Mouse (Mus musculus) olfactory bulb, adult 2 months (tissue): ENCODE results near the gene Tex48. TPM values are rescaled to one million over a fixed set of nuclear protein-coding genes. Genes with fewer than 3 reads are reported as not detected.

ENCODE experiments used
- H3K27ac ChIP-seq: fragments of 200-500 bp; 2 replicates; pipeline ENCODE4 v1.5.1; 2012; ENCODE audit warnings: low read depth, low read length; ENCODE audit not compliant: insufficient read depth
- H3K4me1 ChIP-seq: fragments of 200-500 bp; 2 replicates; pipeline ENCODE4 v1.6.1; 2012; ENCODE audit warnings: low read length; ENCODE audit not compliant: control insufficient read depth, insufficient read depth
- H3K4me3 ChIP-seq: fragments of 200-500 bp; 2 replicates; pipeline ENCODE4 v1.5.1; 2012; ENCODE audit warnings: mild to moderate bottlenecking, low read depth, low read length, moderate library complexity; ENCODE audit not compliant: insufficient read depth
- CTCF ChIP-seq: fragments of 200-500 bp; IDR thresholded peaks from 2 replicates; pipeline ENCODE4 v1.5.1; 2012; ENCODE audit warnings: low read depth, mild to moderate bottlenecking, low read length, moderate library complexity; ENCODE audit not compliant: insufficient read depth
- POLR2A ChIP-seq: fragments of 200-500 bp; IDR thresholded peaks from 2 replicates; pipeline ENCODE4 v1.6.1; 2012; ENCODE audit warnings: mild to moderate bottlenecking, low read depth, low read length, moderate library complexity; ENCODE audit not compliant: insufficient read depth
- WGBS: fragments of 180-500 bp; shearing (Covaris S2); methylation state at CpG from one replicate; pipeline ENCODE4 v1.1.7; 2018; 5-methylcytosine and 5-hydroxymethylcytosine counted together
- polyA plus RNA-seq: library from polyadenylated mRNA; stranded (reverse); fragments of >200 nt; gene quantifications from 2 replicates; pipeline ENCODE4 v1.2.4, GENCODE M21; 2012; ENCODE audit warnings: low replicate concordance; ENCODE audit not compliant: missing spikeins, insufficient read depth, insufficient read length

Gene Tex48
- polyA plus RNA-seq, result not detected in 2 replicates

DNA sequence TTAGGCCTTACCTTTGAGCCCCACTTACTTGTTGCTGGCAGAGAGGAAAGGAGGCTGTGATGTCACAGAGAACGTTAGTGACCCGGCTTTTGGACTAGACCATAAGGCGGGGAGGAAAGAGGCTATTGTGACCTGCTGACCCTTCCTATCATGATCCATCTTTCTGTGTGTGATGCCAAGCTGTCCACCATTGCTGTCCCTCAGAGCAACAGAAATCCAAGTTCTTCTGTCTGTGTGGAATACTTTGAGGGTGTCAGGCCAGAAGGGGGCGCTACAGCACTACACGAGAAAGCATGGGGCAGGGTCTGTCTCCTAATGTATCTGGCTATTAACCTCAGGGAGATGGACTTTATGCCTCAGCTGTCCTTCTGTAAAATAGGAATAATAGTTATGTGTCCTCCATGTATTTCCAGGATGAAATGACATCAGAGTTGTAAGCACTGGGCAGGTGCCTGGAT is at the start of gene Tex48:
Gene Tex48, minus strand, starts transcription at position 51 of the 458 bp plus-strand sequence.
- TF ChIP-seq CTCF (no peak), POLR2A (no peak)
- H3K4me3 ChIP-seq, result no peak within 1 kb of the TSS
- H3K27ac ChIP-seq, result no peak within 1 kb of the TSS
- 59% methylated on average over 5 of the region's 5 CpGs for WGBS
- H3K4me1 ChIP-seq, result no peaks in the 10 kb centered on the region

GRCm38 (mm10) chr4:63668255-63668654 is 46.0 kb upstream of the Tex48 start:
- 29% methylated on average over 4 of the region's 4 CpGs for WGBS
- TF ChIP-seq CTCF (no peak), POLR2A (no peak)
- H3K4me1 ChIP-seq, result no peaks in the 10 kb centered on the region
- H3K4me3 ChIP-seq, result no peak overlapping the region
- no peak overlapping the region for H3K27ac ChIP-seq

- 65% methylated on average over 7 of the region's 7 CpGs for WGBS
Measured at GRCm38 (mm10) chr4:63665738-63666137, 43.5 kb upstream of the Tex48 start.

DNA sequence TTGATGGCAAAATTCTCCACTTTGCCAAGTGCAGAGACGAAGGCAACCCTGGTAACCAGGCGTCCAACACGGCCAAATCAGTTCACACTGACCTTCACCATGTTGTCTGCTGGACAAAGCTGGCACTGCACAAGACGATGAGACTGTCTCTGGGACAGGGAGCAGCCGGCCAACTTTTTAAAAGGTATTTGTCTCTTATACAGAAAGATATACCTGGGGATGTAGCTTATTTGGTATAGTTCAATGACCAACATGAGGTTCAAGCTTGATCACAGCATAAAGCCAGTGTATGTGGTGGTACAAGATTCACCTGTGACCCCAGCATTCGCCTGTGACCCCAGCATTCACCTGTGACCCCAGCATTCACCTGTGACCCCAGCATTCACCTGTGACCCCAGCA is 41.1 kb upstream of the Tex48 start, which contains the start of gene Gm11214:
Gene Gm11214, minus strand, starts transcription at position 101 of the 400 bp plus-strand sequence.
- no peak within 1 kb of the TSS for H3K27ac ChIP-seq
- H3K4me3 ChIP-seq, result no peak within 1 kb of the TSS
- TF ChIP-seq POLR2A (no peak), CTCF (no peak)
- no peaks in the 10 kb centered on the region for H3K4me1 ChIP-seq
- 95% methylated on average over 6 of the region's 6 CpGs for WGBS

More at GRCm38 (mm10) chr4:63665738-63666137, 43.5 kb upstream of the Tex48 start:
- H3K4me1 ChIP-seq, result no peaks in the 10 kb centered on the region
- no peak overlapping the region for H3K4me3 ChIP-seq
- TF ChIP-seq CTCF (no peak), POLR2A (no peak)
- H3K27ac ChIP-seq, result no peak overlapping the region

GRCm38 (mm10) chr4:63661857-63662256 is 39.6 kb upstream of the Tex48 start:
- Histone ChIP-seq H3K4me1 (no peaks in the 10 kb centered on the region), H3K4me3 (no peak overlapping the region), H3K27ac (no peak overlapping the region)
- 65% methylated on average over 1 of the region's 1 CpGs for WGBS
- TF ChIP-seq POLR2A, result no peak
- no peak for TF ChIP-seq CTCF

- TF ChIP-seq CTCF, result no peak
- no peak for TF ChIP-seq POLR2A
Measured at GRCm38 (mm10) chr4:63661426-63661825, 39.2 kb upstream of the Tex48 start.

DNA sequence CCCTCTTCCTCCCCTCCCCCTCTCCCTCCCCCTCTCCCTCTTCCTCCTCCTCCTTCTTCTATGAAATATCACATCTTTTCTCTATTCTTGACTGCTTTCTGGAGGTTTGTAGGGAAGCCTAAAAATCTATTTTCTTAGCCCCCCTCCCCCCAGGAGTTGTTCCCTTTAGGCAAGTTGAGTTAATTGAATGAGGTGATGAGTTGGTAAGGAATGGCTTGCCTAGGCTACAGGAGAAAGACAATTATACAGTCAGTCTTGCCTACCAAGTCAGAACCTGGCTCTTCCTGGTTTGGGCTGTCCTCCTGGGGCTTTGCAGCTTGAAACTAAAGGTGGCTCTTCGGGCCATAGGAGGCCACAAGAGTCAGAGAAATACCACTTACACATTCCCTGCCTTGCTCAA is 37.5 kb upstream of the Tex48 start:
- TF ChIP-seq POLR2A (no peak), CTCF (no peak)
- Histone ChIP-seq H3K27ac (no peak overlapping the region), H3K4me1 (no peaks in the 10 kb centered on the region), H3K4me3 (no peak overlapping the region)
- WGBS, result 97% methylated on average over 1 of the region's 1 CpGs

More at GRCm38 (mm10) chr4:63661426-63661825, 39.2 kb upstream of the Tex48 start:
- Histone ChIP-seq H3K4me3 (no peak overlapping the region), H3K4me1 (no peaks in the 10 kb centered on the region), H3K27ac (no peak overlapping the region)
- 52% methylated on average over 1 of the region's 1 CpGs for WGBS

DNA sequence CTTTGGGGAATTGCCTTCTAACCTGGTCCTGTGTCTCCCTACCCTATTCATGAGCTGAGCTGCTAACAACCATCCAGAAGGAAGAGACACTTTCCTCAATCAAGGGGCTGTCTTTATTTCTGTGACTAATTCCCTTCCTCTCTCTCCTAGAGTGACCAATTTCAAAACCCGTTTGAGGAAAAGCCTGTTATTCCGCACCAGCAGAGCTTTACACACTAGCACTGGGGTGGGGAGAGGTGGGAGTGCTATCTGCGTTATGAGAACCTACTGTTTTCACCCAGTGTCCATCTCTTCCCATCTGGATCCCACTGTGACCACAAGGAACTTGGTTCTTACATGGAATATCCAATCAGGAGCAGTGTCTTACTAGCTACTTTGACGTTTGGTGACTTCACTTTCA is 36.9 kb upstream of the Tex48 start:
- WGBS, result 29% methylated on average over 4 of the region's 4 CpGs
- TF ChIP-seq POLR2A (no peak), CTCF (no peak)
- Histone ChIP-seq H3K27ac (no peak overlapping the region), H3K4me3 (no peak overlapping the region), H3K4me1 (no peaks in the 10 kb centered on the region)

DNA sequence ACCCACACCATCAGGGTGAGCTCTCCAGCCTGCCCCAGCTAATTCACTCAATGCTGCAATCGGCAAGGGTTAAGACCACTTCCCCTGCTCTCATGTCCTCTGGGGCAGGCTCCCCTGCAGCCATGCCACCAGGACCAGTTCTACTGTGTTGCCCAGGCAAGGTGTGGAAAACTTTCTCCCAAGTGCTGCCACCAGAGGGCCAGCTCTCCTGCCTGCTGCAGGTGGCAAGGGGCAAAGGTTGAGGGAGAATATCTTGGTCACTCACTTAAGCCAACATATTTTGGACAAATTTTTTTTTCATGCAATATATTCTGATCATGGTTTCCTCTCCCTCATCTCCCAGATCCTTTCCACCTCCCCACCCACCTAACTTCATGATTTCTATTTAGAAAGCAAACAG is 32.2 kb upstream of the Tex48 start:
- TF ChIP-seq POLR2A (no peak), CTCF (no peak)
- no peak overlapping the region for H3K27ac ChIP-seq
- no peaks in the 10 kb centered on the region for H3K4me1 ChIP-seq
- no peak overlapping the region for H3K4me3 ChIP-seq
- 95% methylated on average over 1 of the region's 1 CpGs for WGBS

DNA sequence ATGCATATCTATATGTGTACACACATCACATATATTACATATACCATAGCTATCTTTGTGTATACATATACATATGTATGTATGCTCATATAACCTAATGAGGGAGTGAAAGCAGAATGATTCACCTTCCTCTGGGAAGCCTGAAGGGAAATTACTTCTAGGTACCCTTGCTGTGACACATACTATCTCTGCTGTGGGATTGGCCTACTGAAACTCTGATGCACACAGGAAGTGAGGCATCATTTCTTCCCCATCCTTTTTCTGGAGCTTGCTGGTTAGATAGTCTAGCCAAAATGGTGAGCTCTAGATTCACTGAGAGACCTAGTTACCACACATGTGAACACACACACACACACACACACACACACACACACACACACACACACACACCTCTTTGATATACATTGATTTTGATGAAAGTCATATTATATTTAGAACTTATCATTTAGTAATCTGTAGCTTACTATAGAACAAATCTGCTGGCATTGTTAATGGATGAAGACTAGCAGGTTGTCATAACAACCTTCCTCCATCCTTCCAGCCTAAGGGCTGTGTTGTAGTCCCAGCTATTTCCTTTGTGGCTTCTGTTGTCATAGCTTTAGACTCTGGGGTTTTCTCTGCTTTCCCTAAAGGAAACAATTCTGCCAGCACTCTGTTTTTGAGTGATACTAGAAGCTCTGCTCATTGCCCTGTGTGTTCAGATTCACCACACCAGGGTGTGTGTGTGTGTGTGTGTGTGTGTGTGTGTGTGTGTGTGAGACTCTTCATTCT is 21.9 kb upstream of the Tex48 start:
- TF ChIP-seq POLR2A (no peak), CTCF (no peak)
- Histone ChIP-seq H3K27ac (no peak overlapping the region), H3K4me1 (no peaks in the 10 kb centered on the region), H3K4me3 (no peak overlapping the region)
